In the genomic region with DNA sequence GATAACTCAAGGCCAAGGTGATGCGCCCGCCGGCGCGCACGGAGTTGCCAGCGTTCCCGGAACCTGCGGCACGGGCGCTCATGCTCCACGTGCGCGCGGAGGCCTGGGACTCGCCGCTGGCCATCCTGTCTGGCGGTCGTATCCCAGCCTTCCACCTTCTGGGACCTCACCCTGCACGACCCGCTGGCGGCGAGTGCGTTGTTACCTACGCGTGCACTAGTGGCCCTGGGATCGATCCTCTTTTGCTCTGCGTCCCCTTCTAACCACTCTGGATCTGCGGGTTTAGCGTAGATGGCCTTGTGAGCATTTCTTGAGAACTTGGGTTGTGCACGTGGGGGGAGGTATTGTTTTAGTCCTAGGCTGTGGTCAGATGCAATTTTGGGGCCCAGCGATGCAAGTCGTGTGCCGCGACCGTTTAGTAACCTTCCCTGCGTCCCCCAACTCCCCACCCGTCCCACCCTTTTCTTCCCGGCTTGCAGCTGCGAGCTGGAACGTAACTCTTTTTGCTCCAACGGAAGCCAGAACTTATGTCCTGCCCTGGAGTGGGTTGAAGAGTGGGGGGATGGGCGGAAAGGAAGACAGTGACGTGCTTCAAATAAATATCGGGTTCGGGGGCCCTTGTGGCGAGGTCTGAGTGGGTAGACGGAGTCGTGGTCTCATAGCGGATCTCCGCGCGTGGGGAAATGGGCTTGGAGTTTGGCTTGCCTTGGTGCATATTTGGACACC, we compare ENCODE assay signal across 7 mouse cellular contexts. TPM values are rescaled to one million over a fixed set of nuclear protein-coding genes. Genes with fewer than 3 reads are reported as not detected.
DNase-seq lines count a peak whose midpoint lies in the region; ATAC-seq and TF ChIP-seq lines count a peak whose summit lies in the region.

No protein-coding gene starts in this region.

- peak; percentile 36 for DNase-seq in G1E (ENCODE audit: low spot score)
- peak; percentile 74 for DNase-seq in embryo, embryonic 10 days (ENCODE audit: low spot score)
- DNase-seq in limb, embryonic 11.5 days (ENCODE audit: low spot score) = peak; percentile 76
- DNase-seq in midbrain, embryonic 14.5 days = peak; percentile 72

- WGBS in heart, embryonic 14.5 days = under 1% methylated on average over 53 of the region's 53 CpGs
- WGBS in limb, embryonic 11.5 days = under 1% methylated on average over 53 of the region's 53 CpGs
- 0% methylated on average over 53 of the region's 53 CpGs for WGBS in midbrain, embryonic 14.5 days
- WGBS in stomach, embryonic 15.5 days = under 1% methylated on average over 53 of the region's 53 CpGs

- no peak for ATAC-seq in G1E (ENCODE audit: extremely low read depth, insufficient number of reproducible peaks, low FRiP score, poor library complexity, severe bottlenecking)
- peak; percentile 55 for ATAC-seq in heart, embryonic 14.5 days (ENCODE audit: insufficient number of reproducible peaks, insufficient read depth, low FRiP score, low read depth)
- ATAC-seq in limb, embryonic 11.5 days (ENCODE audit: insufficient number of reproducible peaks, low FRiP score, low TSS enrichment, low read depth) = peak; percentile 53; the same call in 1 of the 2 replicates
- peak; percentile 63 for ATAC-seq in midbrain, embryonic 14.5 days (ENCODE audit: low FRiP score, low TSS enrichment)
- ATAC-seq in stomach, embryonic 15.5 days (ENCODE audit: insufficient read depth, low FRiP score, low read depth) = peak; percentile 62

- H3K9me3 ChIP-seq in G1E (replicated peaks) = no peaks in the 10 kb centered on the region
- H3K9me3 ChIP-seq in heart, embryonic 14.5 days (ENCODE audit: control insufficient read depth, low read length) = no peaks in the 10 kb centered on the region
- no peaks in the 10 kb centered on the region for H3K9me3 ChIP-seq in limb, embryonic 11.5 days (ENCODE audit: control insufficient read depth, low read length)
- no peaks in the 10 kb centered on the region for H3K9me3 ChIP-seq in midbrain, embryonic 14.5 days (ENCODE audit: control insufficient read depth, low read length)
- H3K9me3 ChIP-seq in stomach, embryonic 15.5 days = no peaks in the 10 kb centered on the region

- no peaks in the 10 kb centered on the region for H3K27me3 ChIP-seq in C2C12 (ENCODE audit: control insufficient read depth, insufficient read depth, insufficient read length)
- no peaks in the 10 kb centered on the region for H3K27me3 ChIP-seq in G1E (ENCODE audit: insufficient read depth, low read length)
- no peaks in the 10 kb centered on the region for H3K27me3 ChIP-seq in heart, embryonic 14.5 days (ENCODE audit: control insufficient read depth, insufficient read depth, low read length)
- H3K27me3 ChIP-seq in limb, embryonic 11.5 days (ENCODE audit: control insufficient read depth, insufficient read depth, low read length) = no peaks in the 10 kb centered on the region
- peaks cover 14% of the 10 kb centered on the region for H3K27me3 ChIP-seq in midbrain, embryonic 14.5 days (ENCODE audit: control insufficient read depth, insufficient read depth, low read length)
- H3K27me3 ChIP-seq in stomach, embryonic 15.5 days (replicated peaks) = no peaks in the 10 kb centered on the region

- H3K4me1 ChIP-seq in G1E (ENCODE audit: insufficient read depth, low read depth, low read length) = peaks cover 68% of the 10 kb centered on the region
- H3K4me1 ChIP-seq in heart, embryonic 14.5 days (ENCODE audit: control insufficient read depth in 2 of 2, insufficient read depth in 2 of 2, low read length in 2 of 2) = peaks cover 19 to 37% of the 10 kb centered on the region in 2 experiments
- peaks cover 10% of the 10 kb centered on the region for H3K4me1 ChIP-seq in limb, embryonic 11.5 days (ENCODE audit: control insufficient read depth, insufficient read depth, low read length)
- H3K4me1 ChIP-seq in midbrain, embryonic 14.5 days (ENCODE audit: control insufficient read depth, insufficient read depth, low read length) = peaks cover 5% of the 10 kb centered on the region; the same call in 1 of the 2 replicates
- H3K4me1 ChIP-seq in stomach, embryonic 15.5 days = peaks cover 25% of the 10 kb centered on the region

- H3K36me3 ChIP-seq in C2C12 (ENCODE audit: control insufficient read depth, insufficient read depth) (peaks cover 44% of the 10 kb centered on the region), G1E (replicated peaks) (peaks cover 41% of the 10 kb centered on the region)
- H3K36me3 ChIP-seq in heart, embryonic 14.5 days (ENCODE audit: control insufficient read depth, insufficient read depth, low read length) = peaks cover 27% of the 10 kb centered on the region
- H3K36me3 ChIP-seq in limb, embryonic 11.5 days (ENCODE audit: control insufficient read depth, insufficient read depth, low read length) = peaks cover 5% of the 10 kb centered on the region
- no peaks in the 10 kb centered on the region for H3K36me3 ChIP-seq in midbrain, embryonic 14.5 days (ENCODE audit: control insufficient read depth, insufficient read depth, low read length)
- H3K36me3 ChIP-seq in stomach, embryonic 15.5 days = peaks cover 13% of the 10 kb centered on the region

- H3K79me3 ChIP-seq in C2C12 (ENCODE audit: low read depth) = peaks cover 38% of the 10 kb centered on the region

- peak overlapping the region; percentile 98 for H3ac ChIP-seq in C2C12 (ENCODE audit: control insufficient read depth, insufficient read length, low read depth)

- peak overlapping the region; percentile 81 for H3K9ac ChIP-seq in heart, embryonic 14.5 days (ENCODE audit: low read length)
- H3K9ac ChIP-seq in limb, embryonic 11.5 days (ENCODE audit: low read length) = peak overlapping the region; percentile 93
- H3K9ac ChIP-seq in midbrain, embryonic 14.5 days (replicated peaks; ENCODE audit: low read length) = peak overlapping the region; percentile 54
- H3K9ac ChIP-seq in stomach, embryonic 15.5 days = peak overlapping the region; percentile 89

- peak overlapping the region; percentile 90 for H3K4me2 ChIP-seq in heart, embryonic 14.5 days (ENCODE audit: low read length)
- H3K4me2 ChIP-seq in limb, embryonic 11.5 days (ENCODE audit: low read depth, severe bottlenecking) = peak overlapping the region; percentile 51
- peak overlapping the region; percentile 94 for H3K4me2 ChIP-seq in midbrain, embryonic 14.5 days (ENCODE audit: low read length)
- H3K4me2 ChIP-seq in stomach, embryonic 15.5 days = peak overlapping the region; percentile 75

- H3K27ac ChIP-seq in heart, embryonic 14.5 days (replicated peaks in 1 of 2; ENCODE audit: control insufficient read depth in 1 of 2, insufficient read depth in 1 of 2, low read depth in 2 of 2, low read length in 2 of 2) = peak overlapping the region; percentile 95
- peak overlapping the region; percentile 89 for H3K27ac ChIP-seq in limb, embryonic 11.5 days (replicated peaks; ENCODE audit: low read depth, low read length)
- peak overlapping the region; percentile 45; the same call in 1 of the 2 replicates for H3K27ac ChIP-seq in midbrain, embryonic 14.5 days (replicated peaks; ENCODE audit: low read depth, low read length)
- peak overlapping the region; percentile 92 for H3K27ac ChIP-seq in stomach, embryonic 15.5 days

- TF ChIP-seq CTCF in C2C12 (IDR thresholded peaks at IDR 0.05; ENCODE audit: control insufficient read depth, insufficient read depth, insufficient read length) = no peak
- TF ChIP-seq CTCF in G1E (IDR thresholded peaks at IDR 0.05; ENCODE audit: low read depth, low read length) = no peak

- H3K79me2 ChIP-seq in C2C12 (ENCODE audit: control insufficient read depth, insufficient read depth) = peaks cover 48% of the 10 kb centered on the region

- H3K4me3 ChIP-seq in C2C12 (ENCODE audit: insufficient read depth, poor library complexity, severe bottlenecking) (peak overlapping the region; percentile 72), G1E (ENCODE audit: low read depth, low read length) (peak overlapping the region; percentile 97)
- H3K4me3 ChIP-seq in heart, embryonic 14.5 days (ENCODE audit: control insufficient read depth in 1 of 2, insufficient read depth in 1 of 2, low read depth in 1 of 2, low read length in 2 of 2) = peak overlapping the region; percentile 67 to 89
- H3K4me3 ChIP-seq in limb, embryonic 11.5 days (ENCODE audit: low read depth, low read length) = peak overlapping the region; percentile 76
- H3K4me3 ChIP-seq in midbrain, embryonic 14.5 days (replicated peaks; ENCODE audit: low read depth, low read length) = peak overlapping the region; percentile 77
- peak overlapping the region; percentile 95 for H3K4me3 ChIP-seq in stomach, embryonic 15.5 days (replicated peaks)

TF ChIP-seq in C2C12, 6 proteins besides CTCF, POLR2A, EP300 and RAD21:
- peak; percentile 78 for TF ChIP-seq MAX (IDR thresholded peaks at IDR 0.05)
- TF ChIP-seq MYOD1 (IDR thresholded peaks at IDR 0.05; ENCODE audit: control insufficient read depth, insufficient read length, low read depth) = no peak
- no peak for TF ChIP-seq USF1 (IDR thresholded peaks at IDR 0.05; ENCODE audit: low read depth)
TF ChIP-seq in C2C12: peak in this region for 1.

RNA-seq across cellular contexts. Expression of a gene that starts 0.7 kb away (rescaled TPM):
- polyA plus RNA-seq in C2C12 (2012; fragmentation: generic; extraction: Trizol) (26.2 TPM), G1E (2012) (84.1 and 90.9 TPM in 2 replicates)
- total RNA-seq in G1E (2014; fragmentation: Nextera tagmentation) (124 and 167 TPM in 2 replicates), G1E (2017) (162 and 191 TPM in 2 replicates)
- polyA plus RNA-seq in heart, embryonic 14.5 days (2014; fragmentation: Nextera tagmentation; extraction: Ambion mirVana) = 34.3 and 38.0 TPM in 2 replicates
- 278 and 286 TPM in 2 replicates for polyA plus RNA-seq in limb, embryonic 11.5 days (2014; fragmentation: Nextera tagmentation; extraction: Ambion mirVana)
- polyA plus RNA-seq in midbrain, embryonic 14.5 days (2014; fragmentation: Nextera tagmentation; extraction: Ambion mirVana) = 11.9 and 26.7 TPM in 2 replicates
- 122 and 126 TPM in 2 replicates for polyA plus RNA-seq in stomach, embryonic 15.5 days (2015; fragmentation: Nextera tagmentation; extraction: Ambion mirVana)

Comparison
In these comparisons a context has a peak if more than half of its experiments do, and no peak if none do; other contexts are left out.
1. H3K27ac ChIP-seq: peak in every context shown above with its lines; median percentile 95 in heart, embryonic 14.5 days; 92 in stomach, embryonic 15.5 days; 89 in limb, embryonic 11.5 days; 45 in midbrain, embryonic 14.5 days.